Mouse (Mus musculus) skeletal muscle tissue, adult 2 months (tissue): ENCODE data around the gene Mylk4.

Source experiments
- DNase-seq: peaks from one replicate; pipeline ENCODE4 v3.0.0-alpha.2; 2012; ENCODE audit warnings: low read depth, low spot score

Gene Mylk4

DNA sequence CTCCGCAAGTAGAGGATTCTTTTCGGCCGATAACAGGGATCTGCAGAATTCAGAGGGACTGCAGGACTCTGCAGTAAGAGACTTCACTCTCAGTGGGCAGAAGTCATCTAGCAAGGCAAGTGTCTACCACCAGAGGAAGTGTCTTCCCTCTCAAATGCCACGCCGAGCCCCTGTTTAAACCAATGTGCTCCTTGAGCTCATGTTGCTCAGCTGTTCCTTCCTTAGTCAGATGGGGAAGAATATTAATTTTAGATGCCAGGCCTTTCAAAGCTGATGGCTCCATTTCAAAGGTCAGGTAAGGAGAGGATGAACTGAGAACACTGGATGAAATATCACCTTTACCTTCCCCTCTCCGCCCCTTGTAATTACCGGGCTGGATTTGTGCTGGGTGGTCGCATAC, at the start of gene Mylk4:
TSS of gene Mylk4 (minus strand) at position 139 of the 400 bp plus-strand sequence.
- peak; percentile 92 for DNase-seq

DNA sequence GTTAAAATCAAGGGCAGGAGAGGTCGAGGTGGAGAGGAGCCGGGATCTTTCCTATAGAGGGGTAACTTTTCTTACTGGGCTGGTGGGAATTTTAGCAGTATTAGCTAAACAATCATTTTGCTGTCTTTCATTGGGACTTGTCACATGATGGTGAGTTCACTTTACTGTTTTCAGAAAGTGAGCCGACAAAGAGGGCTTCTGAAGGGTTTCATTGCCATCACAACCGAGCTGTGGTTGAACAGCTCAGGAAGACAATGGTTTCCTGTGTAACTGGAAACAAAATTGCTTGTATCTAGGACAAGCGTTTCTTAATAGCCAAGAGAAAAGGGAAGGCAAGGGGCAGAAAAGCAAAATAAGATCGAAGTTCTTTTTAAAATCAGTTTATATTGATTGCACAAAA, 49.5 kb upstream of the Mylk4 start:
- no peak for DNase-seq

DNA sequence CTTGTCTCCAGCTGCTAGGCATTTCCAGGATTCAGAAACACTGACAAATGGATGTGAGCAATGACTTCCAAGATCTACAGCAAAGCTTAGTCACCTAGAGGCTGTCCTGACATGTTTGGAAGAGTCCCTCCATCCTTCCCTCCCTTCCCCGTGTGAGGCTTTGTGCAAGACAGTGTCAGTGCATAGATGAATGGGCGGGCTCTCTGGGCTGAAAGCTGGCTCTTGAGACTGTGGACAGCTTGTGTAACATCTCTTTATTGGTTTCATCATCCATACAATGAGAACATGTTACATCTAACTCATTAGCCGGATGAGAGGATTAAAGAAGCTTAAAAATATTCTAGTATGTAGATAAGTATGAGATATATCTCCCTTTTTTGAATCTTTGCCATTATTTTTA, 49.0 kb upstream of the Mylk4 start:
- DNase-seq, result no peak

DNA sequence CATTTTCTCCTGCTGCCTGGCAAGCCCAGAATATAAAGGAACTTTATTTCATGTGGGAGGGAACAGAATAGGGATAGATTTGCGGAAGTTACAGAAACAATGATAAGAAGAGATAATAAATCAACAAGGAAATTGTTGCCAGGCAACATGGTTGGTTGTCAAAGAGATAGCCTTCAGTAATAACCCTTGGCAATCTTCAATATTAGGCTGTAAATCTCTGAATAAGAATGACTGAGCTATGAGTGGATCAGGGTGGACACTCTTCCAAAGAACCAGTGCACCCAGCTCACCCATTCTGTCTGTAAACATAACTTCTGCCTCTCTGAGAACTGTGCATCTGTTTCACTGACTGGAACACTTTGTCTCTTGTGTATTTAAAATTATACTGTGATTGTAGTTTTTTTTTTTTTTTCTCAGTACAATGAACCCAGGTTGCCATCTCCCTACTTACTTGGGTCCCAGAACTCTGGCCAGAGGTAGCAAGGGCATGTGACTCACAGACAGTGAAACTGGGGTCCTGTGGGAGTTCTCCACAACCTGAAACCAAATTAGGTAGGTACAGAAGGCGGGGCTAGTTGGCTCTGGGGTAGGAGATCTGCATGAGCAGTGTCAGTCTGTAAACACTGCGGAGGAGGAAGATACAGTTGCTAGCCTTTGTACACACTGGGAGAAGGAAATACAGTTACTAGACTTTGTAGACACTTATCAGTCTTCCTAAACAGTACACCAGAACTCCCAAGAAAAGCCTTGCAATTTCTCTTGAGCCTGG, 47.9 kb upstream of the Mylk4 start:
- DNase-seq, result no peak

DNA sequence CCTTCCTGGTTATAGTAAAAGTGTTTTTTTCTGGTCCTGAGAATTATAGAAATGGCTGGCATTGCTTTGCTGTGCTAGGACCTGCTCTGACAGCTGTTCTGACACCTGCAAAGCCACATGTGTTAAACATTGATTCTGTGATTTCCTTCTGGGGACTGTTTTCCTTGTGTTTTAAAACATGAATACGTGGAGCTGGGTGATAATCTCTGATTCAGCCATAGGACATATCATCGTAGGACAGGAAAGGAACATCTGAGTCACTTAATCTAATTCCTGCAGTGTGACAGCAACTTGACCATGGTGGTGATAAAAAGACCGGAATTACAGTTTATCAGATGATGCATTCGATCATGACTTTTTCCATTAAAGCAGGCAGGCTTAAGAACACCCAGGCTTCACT, 45.1 kb upstream of the Mylk4 start:
- no peak for DNase-seq

DNA sequence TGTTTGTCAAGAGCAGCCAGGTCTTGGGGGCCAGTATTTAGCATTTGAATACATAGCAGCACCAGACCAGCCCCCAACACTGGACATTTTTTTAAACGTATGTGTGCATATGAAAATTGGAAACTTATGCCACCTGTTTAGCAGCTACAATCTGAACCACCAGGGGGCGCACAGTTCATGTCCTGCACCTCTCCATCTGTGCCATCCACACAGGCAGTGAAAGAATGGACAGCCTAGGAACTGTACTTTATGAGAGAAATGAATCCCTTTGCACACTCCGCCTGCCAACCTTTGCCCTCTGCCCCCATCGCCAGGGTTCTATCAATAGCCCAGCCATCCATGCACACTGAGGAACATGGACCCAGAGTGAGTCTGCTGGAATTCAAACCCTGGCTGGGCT, 44.2 kb upstream of the Mylk4 start:
- no peak for DNase-seq

DNA sequence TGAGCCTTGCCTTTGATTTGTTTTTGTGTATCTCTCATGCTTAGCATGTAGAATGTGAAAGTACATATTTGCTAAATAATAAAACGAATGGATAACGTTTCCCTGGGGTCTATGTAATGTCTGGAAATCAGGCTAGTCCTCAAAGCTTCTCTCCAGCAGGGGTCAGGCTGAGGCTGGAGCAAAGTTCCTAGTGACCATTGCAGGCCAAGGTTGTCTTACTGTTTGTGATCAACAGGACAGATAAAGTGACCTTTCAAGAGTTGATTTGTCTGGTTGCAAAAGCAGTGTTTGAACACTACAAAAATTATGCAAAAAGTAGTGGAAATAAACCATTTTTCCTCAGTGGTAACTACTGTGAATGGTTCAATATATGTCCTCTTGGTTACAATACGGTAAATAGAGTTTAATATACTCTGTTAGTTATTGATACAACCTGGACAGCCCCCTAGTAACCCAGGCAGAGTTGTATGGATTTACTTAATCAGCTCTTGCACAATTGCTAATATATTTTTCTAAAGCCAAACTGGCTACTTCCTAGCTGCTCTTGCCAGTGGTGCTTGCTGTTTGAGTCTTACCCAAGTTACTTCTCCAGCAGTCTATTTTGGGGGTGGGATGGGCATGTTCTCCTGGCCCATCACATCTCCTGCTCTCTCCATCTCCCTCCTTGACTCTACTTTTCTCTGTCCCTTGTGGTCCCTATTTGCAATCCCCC, 43.5 kb upstream of the Mylk4 start:
- DNase-seq, result no peak

DNA sequence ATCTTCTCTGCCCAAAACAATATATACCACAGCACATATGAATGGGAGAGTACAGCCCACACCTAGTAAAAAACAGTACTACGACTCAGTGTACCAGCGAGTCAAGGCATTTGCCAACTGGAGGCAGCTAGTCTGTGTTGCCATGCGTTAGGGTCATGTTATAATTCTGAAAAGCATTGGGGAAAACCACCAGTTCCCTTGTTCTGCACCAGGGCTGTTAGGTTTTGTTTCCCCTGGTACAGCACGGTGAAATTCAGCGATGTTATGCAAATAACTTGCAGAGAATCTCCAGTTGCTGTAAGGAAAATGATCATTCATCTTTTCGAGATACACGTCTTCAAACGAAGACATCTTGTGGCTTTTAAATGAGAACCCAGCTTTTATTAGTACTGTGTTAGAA, 41.8 kb upstream of the Mylk4 start:
- no peak for DNase-seq

DNA sequence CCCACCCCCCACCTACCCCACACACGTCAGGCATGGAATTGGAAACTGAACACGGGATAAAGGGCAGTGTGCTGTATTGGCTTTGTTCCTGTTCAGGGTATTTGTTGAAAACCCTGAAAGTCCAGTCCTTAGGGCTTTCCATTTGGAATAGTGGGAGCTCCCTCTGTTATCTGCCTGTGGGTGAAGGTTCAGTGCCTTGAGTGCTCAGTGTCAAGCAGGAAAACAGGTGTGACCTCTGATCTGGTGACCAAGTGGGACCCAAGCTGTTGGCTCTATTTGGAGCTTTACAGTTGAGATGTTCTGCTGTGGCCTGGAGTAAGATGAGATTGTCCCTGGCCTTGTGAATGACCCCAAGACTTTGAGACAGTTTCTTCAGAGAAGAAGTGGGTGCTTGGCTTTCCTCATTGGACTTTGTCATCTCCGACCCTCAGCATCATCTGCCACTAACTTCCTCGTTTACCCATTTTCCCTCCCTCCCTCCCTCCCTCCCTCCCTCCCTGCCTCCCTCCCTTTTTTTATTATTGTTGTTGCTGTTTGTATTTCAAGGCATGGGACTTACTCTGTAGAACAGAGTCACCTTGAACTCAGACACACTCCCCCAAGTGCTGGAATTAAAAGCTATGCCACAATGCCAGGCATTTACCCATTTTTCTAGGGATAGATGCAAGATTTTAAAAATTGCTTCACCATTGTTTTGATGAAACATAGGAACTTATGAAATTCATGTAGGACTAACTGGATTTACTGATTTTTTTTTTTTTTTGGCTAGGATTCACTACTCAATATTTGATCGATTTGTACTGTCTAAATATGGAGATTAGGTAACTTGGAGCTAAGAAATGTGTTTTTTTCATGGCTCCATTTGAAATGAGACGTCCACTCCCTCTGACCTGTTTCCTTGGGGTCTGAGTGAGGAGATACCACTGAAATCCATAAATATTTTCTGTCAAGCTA, 40.9 kb upstream of the Mylk4 start:
- DNase-seq, result no peak

DNA sequence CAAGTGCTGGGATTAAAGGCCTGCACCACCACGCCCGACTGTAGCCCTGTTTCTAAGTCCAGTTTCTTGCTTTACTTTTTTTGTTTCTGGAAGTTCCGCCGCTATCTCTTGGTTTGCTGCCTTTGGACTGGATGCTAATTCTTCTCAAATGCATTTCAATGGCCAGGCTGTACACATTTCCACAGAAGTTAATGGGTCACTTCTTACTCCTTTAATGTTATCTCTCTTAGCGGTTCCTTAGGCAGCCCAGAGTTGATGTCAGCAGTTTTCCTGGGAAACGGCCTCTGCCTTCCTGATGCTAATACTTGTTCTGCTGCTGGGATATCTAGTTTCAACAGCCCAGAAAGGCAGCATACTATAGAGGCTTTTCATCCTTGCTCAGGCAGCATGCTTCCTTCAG, 39.4 kb upstream of the Mylk4 start:
- no peak for DNase-seq

DNA sequence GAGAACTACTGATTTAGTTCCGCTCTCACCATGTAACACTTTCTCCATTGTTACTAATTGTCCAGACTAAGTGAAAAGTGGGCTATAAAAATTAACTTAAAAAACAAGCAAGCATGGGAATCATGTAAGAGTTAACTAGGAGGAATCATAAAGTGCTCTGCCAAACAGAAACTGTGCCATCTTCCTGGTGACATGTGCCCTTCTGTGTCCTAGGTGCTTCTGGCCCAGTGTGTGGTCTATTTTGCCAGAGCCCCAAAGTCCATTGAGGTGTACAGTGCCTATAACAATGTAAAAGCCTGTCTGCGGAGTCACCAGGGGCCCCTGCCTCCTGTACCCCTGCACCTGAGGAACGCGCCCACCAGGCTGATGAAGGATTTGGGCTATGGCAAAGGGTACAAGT, 37.9 kb upstream of the Mylk4 start:
- no peak for DNase-seq

DNA sequence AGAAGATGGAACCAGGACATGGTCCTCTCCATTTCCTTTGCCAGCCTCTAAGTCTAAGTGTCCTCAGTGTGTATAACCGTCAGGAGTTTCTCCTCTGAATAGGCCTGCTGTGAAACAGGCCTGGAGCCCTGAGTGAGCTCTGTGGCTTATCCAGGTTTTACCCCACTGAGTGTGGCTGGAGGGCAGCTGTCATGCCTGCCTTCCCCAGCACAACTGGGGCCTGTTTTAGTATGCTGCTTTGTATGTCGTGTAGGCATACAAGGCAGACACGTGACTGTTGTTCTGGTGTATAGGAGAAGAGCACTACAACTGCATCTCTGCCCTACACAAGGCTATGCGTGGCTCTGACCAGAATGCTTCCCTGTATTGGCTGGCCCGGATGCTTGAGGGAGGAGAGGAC, 36.2 kb upstream of the Mylk4 start:
- DNase-seq, result no peak

DNA sequence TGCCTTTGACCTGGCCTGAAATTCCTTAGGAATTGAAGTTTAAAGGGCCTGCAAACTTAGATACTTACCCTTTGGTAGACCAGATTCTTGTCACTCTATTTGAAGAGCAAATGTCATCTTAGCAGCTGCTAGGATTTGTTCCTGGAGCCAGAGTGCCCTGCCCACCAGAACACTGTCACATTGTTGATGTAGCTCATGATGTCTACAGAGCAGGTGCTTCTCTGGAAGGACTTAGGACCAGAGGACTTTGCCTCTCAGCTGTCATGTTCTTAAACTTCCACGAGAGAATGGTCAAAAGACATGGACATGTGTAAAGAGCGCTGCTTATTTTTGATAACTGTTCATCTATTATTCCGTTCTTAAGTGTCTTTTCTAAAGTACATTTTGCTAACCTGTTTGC, 35.5 kb upstream of the Mylk4 start:
- DNase-seq, result peak; percentile 38

DNA sequence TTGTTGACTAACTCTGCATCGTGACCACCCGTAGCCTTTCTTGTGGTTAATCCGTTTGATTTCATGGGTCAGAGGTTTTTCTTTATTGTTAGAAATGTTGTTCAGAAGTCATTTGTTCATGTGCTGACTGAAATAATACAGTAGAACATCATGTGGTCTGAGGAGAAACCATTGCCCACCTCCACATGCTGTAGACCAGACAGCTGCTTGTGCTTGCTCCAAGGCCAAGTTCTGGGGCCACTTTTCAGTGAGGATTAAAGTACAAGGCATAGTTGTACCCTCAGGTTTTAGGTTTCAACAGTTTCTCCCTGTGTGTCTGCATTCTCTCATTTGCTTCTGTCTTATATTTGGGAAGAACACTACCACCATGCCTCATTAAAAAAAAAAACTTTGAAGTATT, 23.9 kb upstream of the Mylk4 start:
- no peak for DNase-seq

DNA sequence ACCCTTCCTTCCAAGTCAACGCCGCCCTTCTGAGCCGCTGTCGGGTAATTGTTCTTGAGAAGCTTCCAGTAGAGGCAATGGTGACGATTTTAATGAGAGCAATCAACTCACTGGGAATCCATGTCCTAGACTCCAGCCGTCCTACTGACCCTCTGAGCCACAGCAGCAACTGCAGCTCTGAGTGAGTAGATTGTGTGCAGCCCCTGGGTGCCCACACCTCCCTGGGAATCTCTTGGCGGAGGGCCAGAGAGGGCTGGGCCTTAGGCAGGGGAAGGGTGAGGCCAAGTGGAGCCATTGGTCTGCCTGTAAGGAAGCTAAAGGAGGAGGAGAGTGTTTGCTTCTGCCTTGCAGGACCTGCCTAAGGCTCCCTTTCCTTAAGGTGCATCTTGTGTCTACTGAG, 23.1 kb upstream of the Mylk4 start:
- no peak for DNase-seq

DNA sequence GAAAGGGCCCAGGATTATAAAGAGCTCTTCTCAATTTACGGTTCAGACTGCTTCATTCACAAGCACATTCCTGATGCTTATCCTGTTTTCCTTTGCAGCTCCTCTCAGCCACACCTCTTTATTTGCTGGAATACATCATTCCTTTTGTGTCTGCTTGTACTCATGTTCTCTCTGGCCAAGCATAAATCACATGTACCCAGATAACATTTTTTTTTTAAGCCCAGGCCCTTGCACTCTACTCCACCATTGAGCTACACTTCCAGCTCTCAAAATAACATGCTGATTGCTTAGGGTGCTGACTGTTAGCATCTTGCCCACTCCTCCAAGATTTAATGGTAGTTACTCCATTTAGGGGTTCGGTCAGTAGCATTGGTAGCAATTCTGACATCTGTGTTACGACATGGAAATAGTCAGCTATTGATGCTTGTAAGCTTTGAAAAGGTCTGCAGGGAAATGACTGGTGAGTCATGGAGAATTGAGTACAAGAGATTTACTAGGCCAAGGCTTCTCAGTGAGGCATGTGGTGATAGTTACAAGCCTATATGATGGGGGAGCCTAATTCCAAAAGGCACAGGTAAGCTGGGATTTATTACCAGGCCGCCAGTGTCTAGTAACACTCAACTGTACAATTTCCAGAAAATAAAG, 20.1 kb upstream of the Mylk4 start:
- no peak for DNase-seq

DNA sequence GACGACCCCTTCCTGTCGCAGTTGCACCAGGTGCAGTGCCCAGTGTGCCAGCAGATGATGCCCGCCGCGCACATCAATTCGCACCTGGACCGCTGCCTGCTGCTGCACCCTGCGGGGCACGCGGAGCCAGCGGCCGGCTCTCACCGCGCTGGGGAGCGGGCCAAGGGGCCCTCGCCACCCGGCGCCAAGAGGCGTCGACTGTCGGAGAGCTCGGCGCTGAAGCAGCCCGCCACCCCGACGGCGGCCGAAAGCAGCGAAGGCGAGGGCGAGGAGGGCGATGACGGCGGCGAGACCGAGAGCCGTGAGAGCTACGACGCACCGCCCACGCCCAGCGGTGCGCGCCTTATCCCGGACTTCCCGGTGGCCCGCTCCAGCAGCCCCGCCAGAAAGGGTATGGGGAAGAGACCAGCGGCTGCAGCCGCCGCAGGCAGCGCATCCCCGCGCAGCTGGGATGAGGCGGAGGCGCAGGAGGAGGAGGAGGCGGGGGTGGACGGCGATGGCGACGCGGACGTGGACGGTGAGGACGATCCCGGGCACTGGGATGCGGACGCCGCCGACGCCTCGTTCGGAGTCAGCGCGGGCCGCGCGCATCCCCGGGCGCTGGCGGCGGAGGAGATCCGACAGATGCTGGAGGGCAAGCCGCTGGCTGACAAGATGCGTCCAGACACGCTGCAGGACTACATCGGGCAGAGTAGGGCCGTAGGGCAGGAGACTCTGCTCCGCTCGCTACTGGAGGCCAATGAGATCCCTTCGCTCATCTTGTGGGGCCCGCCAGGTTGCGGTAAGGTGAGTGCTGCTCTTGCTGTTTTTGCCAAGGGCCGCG, 18.7 kb upstream of the Mylk4 start, which contains the start of gene D930007J09Rik:
TSS of gene D930007J09Rik (minus strand) at position 591 of the 823 bp plus-strand sequence.
- DNase-seq, result no peak

DNA sequence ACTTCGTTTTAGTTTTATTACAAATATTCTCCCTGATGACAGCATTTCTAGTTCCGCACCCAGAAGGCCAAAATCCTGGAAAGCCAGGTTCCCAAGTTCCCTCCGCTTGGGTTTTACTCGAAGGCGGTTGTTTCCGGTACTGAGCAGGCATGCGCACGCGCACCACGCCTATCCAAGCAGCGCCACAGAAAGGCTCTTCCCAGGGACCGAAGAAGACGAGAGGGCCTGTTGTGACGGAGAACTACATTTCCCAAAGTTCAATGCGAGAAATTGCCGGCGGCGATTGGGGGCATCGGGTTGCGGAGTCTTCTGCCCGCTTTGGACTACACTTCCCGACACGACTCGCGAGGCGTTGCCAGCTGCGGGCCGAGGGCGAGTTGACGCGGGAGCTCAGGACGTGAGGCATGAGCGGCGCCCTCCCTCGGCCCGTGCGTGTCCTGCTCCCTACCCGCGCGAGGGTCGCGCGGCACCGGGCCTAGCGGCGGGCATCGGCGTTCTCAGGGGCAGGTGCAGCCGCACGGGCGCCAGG, 18.0 kb upstream of the Mylk4 start, which contains the start of gene Wrnip1:
TSS of gene Wrnip1 (plus strand) at position 346 of the 529 bp plus-strand sequence.
- peak; percentile 98 for DNase-seq

DNA sequence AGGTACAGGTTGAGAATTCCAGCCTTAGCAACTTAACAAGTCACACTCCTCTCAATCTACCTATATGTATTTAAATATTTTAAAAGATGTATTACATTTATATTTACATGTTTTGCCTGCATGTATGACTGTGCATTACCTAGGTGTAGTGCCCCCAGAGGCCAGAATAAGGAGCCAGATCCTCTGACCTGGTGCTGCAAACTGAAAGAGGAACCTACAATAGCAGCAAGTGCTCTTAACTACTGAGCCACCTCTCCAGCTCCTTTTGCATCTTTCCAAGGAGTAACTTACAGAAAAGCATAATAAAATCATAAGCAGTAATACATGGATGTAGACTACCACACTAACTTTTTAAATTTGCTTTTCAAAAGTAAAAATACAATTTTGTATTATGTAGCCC, 17.1 kb upstream of the Mylk4 start:
- no peak for DNase-seq

DNA sequence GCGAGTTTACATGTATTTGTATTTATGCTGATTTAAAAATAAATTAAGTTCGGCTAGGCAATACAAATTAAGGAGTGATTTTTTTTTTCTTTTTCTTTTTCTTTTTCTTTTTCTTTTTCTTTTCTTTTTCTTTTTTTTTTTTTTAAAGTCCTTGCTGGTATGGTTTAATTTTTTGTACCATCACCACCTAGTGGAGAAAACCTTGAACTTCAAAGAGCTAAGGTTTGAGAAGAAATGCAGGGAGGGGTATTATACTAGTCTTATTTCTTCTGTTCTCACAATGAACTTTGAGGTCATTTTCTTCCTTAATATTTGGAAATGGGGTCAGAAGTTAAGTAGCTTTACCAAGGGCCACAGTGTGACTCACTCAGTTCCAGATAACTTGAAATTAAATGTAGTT, 15.4 kb upstream of the Mylk4 start:
- no peak for DNase-seq
